Mouse (Mus musculus) R1 (cell line): ENCODE results near the gene Mrpl57.

Source experiments
- DNase-seq: peaks from one replicate; pipeline ENCODE4 v3.0.0-alpha.2; 2018; ENCODE audit warnings: low read depth, low spot score

The Mrpl57 gene

GRCm38 (mm10) chr14:57859520-57859919 is 33.5 kb downstream of the Mrpl57 start:
- DNase-seq: no peak

- peak; percentile 86 for DNase-seq
Observed at GRCm38 (mm10) chr14:57861987-57862412, 36.0 kb downstream of the Mrpl57 start.

DNA sequence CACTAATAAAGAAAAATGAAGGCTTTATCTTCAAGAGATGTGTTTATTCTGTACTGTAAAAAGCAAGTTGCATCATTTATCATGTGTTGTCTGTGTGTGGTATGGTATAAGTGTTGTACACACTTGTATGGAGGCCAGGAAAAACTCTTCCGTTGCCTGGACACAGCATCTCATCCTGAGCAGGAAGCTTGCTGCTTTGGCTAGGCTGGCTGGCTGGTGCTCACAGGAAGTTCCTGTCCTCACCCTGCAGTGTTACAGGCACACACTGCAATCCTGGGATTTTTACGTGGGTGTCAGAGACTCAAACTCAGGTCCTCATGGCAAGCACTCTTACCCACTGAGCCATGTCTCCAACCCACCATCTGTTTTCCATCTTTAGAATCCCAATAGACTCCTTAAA is 37.1 kb downstream of the Mrpl57 start:
- no peak for DNase-seq

- DNase-seq: no peak
Observed at GRCm38 (mm10) chr14:57865256-57865655, 39.2 kb downstream of the Mrpl57 start.

DNA sequence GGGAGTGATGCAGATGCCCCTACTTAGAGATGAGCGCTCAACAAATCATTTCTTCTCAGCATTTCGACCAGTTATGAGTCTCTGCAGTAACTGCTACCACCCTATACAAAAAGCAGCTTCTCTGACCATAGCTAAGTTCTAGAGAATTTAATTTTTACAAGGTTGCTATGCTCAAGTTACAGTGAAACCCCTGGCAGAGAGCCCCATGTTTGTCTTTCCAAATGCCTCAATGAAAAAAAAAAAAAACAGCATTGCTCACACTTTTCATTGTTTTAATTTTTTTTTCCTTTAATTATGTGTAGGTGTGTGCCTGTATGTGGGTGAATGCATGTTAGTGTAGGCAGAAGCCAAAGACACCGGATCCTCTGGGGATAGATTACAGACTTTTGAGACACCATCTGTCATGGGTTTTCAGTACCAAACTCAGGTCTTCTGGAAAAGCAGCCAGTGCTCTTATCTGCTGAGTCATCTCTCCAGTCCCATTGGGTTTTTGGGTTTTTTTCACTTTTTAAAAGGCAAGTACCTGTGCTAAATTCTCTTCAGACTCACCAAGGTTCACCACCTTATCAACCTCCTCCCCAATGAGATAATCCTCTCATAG is 40.7 kb downstream of the Mrpl57 start:
- DNase-seq: no peak

GRCm38 (mm10) chr14:57877921-57878320 is 51.9 kb downstream of the Mrpl57 start:
- no peak for DNase-seq
